Comparison of ENCODE assay signal across 12 mouse cellular contexts in the genomic region with DNA sequence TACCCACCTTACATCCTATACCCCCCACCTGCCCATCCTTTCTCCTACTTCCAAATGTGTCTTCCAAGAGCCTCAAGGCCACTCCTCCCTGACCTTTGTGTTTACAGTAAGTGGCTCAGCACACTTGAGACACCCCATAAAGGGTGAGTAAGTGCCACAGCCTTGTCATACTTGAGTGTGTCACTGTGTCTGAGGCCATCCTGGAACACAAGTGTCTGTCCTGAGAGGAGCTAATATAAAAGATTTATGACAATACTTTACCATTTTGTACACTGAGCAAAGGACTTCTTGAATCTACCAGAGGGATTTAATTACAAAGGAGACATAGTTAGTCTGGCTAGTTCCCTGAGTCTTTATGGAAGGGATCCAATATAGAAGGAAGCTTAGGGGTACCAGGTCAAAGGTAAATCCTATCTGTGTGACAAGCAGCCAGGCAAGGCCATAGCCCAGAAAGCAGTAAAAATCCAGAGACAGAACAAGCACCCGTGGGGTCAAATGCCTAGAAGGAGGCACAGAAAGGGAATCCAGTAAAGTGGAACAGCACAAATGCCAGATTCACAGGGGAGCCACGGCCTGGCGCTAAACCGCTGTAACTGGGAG. TPM values are rescaled to one million over a fixed set of nuclear protein-coding genes. Genes with fewer than 3 reads are reported as not detected.
DNase-seq lines count a peak whose midpoint lies in the region; ATAC-seq lines count a peak whose summit lies in the region.
"Had no signal": no experiment of that assay in that cellular context is flagged by ENCODE, and none has a peak within 500 bp of the region (broad histone marks: within the 10 kb centered on the region; RNA-seq: fewer than 3 reads in every experiment).

No protein-coding gene starts in this region.

- H3K9me3 ChIP-seq in kidney, embryonic 16.5 days (ENCODE audit: low read length), result no peaks in the 10 kb centered on the region
- H3K9me3 ChIP-seq in intestine, embryonic 14.5 days (ENCODE audit: control insufficient read depth, low read length), result no peaks in the 10 kb centered on the region
- no peaks in the 10 kb centered on the region for H3K9me3 ChIP-seq in neural tube, embryonic 15.5 days (replicated peaks)
- H3K9me3 ChIP-seq in forebrain, embryonic 14.5 days (replicated peaks; ENCODE audit: control insufficient read depth, low read length), result no peaks in the 10 kb centered on the region
- no peaks in the 10 kb centered on the region for H3K9me3 ChIP-seq in forebrain, embryonic 16.5 days (ENCODE audit: control insufficient read depth, low read length)
- H3K9me3 ChIP-seq: embryonic facial prominence, embryonic 10.5 days; limb, embryonic 12.5 days; megakaryocyte, embryonic 14.5 days had no signal

- H3K4me3 ChIP-seq in kidney, embryonic 16.5 days (ENCODE audit: low read length), result no peak overlapping the region
- H3K4me3 ChIP-seq in intestine, embryonic 14.5 days (ENCODE audit: low read depth, low read length), result no peak overlapping the region
- H3K4me3 ChIP-seq in neural tube, embryonic 15.5 days (replicated peaks), result peak overlapping the region; percentile 68
- H3K4me3 ChIP-seq in forebrain, embryonic 14.5 days (ENCODE audit: low read depth, low read length), result no peak overlapping the region
- no peak overlapping the region for H3K4me3 ChIP-seq in forebrain, embryonic 16.5 days (replicated peaks; ENCODE audit: low read length)
- H3K4me3 ChIP-seq: megakaryocyte, embryonic 14.5 days had no signal

- ATAC-seq in kidney, embryonic 16.5 days (ENCODE audit: low FRiP score, low TSS enrichment), result 0 out of 2 replicates have a peak, but pooled peaks have one; percentile 17
- no peak for ATAC-seq in intestine, embryonic 14.5 days (replicated peaks; ENCODE audit: low FRiP score, low TSS enrichment, low read depth)
- no peak for ATAC-seq in neural tube, embryonic 15.5 days (ENCODE audit: low FRiP score)
- ATAC-seq in forebrain, embryonic 14.5 days, result no peak
- ATAC-seq in forebrain, embryonic 16.5 days, result no peak

- H3K4me1 ChIP-seq in kidney, embryonic 16.5 days (ENCODE audit: insufficient read depth, low read length), result peaks cover 49% of the 10 kb centered on the region
- peaks cover 9% of the 10 kb centered on the region for H3K4me1 ChIP-seq in intestine, embryonic 14.5 days (replicated peaks; ENCODE audit: control insufficient read depth, insufficient read depth, low read length)
- H3K4me1 ChIP-seq in neural tube, embryonic 15.5 days, result peaks cover 43% of the 10 kb centered on the region
- H3K4me1 ChIP-seq in forebrain, embryonic 14.5 days (ENCODE audit: control insufficient read depth, insufficient read depth, low read length), result peaks cover 10% of the 10 kb centered on the region
- peaks cover 21% of the 10 kb centered on the region for H3K4me1 ChIP-seq in forebrain, embryonic 16.5 days (replicated peaks; ENCODE audit: control insufficient read depth, insufficient read depth, low read length)

- H3K36me3 ChIP-seq in kidney, embryonic 16.5 days (ENCODE audit: insufficient read depth, low read length), result no peaks in the 10 kb centered on the region
- H3K36me3 ChIP-seq in intestine, embryonic 14.5 days (ENCODE audit: control insufficient read depth, insufficient read depth, low read length), result no peaks in the 10 kb centered on the region
- H3K36me3 ChIP-seq in neural tube, embryonic 15.5 days, result no peaks in the 10 kb centered on the region
- no peaks in the 10 kb centered on the region for H3K36me3 ChIP-seq in forebrain, embryonic 14.5 days (ENCODE audit: control insufficient read depth, insufficient read depth, low read length)
- no peaks in the 10 kb centered on the region for H3K36me3 ChIP-seq in forebrain, embryonic 16.5 days (ENCODE audit: control insufficient read depth, insufficient read depth)
- H3K36me3 ChIP-seq: embryonic facial prominence, embryonic 10.5 days; limb, embryonic 12.5 days had no signal

- peaks cover 24% of the 10 kb centered on the region for H3K27me3 ChIP-seq in kidney, embryonic 16.5 days (ENCODE audit: insufficient read depth, low read length)
- H3K27me3 ChIP-seq in intestine, embryonic 14.5 days (replicated peaks; ENCODE audit: control insufficient read depth, insufficient read depth, low read length), result peaks cover 45% of the 10 kb centered on the region
- H3K27me3 ChIP-seq in neural tube, embryonic 15.5 days (replicated peaks), result peaks cover 13% of the 10 kb centered on the region; the same call in 1 of the 2 replicates
- peaks cover 29% of the 10 kb centered on the region for H3K27me3 ChIP-seq in forebrain, embryonic 14.5 days (replicated peaks; ENCODE audit: control insufficient read depth, insufficient read depth, low read length)
- H3K27me3 ChIP-seq in forebrain, embryonic 16.5 days (replicated peaks; ENCODE audit: control insufficient read depth, insufficient read depth, low read length), result peaks cover 23% of the 10 kb centered on the region

- no peak overlapping the region for H3K27ac ChIP-seq in kidney, embryonic 16.5 days (ENCODE audit: low read length)
- no peak overlapping the region for H3K27ac ChIP-seq in intestine, embryonic 14.5 days (ENCODE audit: low read depth)
- H3K27ac ChIP-seq in neural tube, embryonic 15.5 days (replicated peaks), result no peak overlapping the region
- H3K27ac ChIP-seq in forebrain, embryonic 14.5 days (ENCODE audit: low read depth, low read length), result no peak overlapping the region
- no peak overlapping the region for H3K27ac ChIP-seq in forebrain, embryonic 16.5 days (ENCODE audit: low read length)
- H3K27ac ChIP-seq: embryonic facial prominence, embryonic 10.5 days; limb, embryonic 12.5 days had no signal

- peak; percentile 54 for DNase-seq in adrenal gland, adult 2 months
- no peak for DNase-seq in adrenal gland, adult 18-20 months (ENCODE audit: low spot score in 2 of 2)
- no peak for DNase-seq in kidney, postnatal 10 days
- no peak for DNase-seq in intestine, embryonic 14.5 days (ENCODE audit: low spot score)
- no peak for DNase-seq in forebrain, embryonic 14.5 days (ENCODE audit: low spot score)

- no peak overlapping the region for H3K9ac ChIP-seq in kidney, embryonic 16.5 days (replicated peaks; ENCODE audit: low read length)
- no peak overlapping the region for H3K9ac ChIP-seq in intestine, embryonic 14.5 days (ENCODE audit: low read length)
- H3K9ac ChIP-seq in neural tube, embryonic 15.5 days (replicated peaks), result peak overlapping the region; percentile 87; the same call in 1 of the 2 replicates
- no peak overlapping the region for H3K9ac ChIP-seq in forebrain, embryonic 14.5 days (ENCODE audit: low read length)
- H3K9ac ChIP-seq in forebrain, embryonic 16.5 days (replicated peaks; ENCODE audit: low read depth, low read length), result no peak overlapping the region
- H3K9ac ChIP-seq: limb, embryonic 12.5 days; lung, embryonic 14.5 days had no signal

- WGBS in kidney, embryonic 16.5 days, result 16% methylated on average over 4 of the region's 4 CpGs
- 27% methylated on average over 4 of the region's 4 CpGs for WGBS in intestine, embryonic 14.5 days
- WGBS in neural tube, embryonic 15.5 days, result 11% methylated on average over 4 of the region's 4 CpGs
- WGBS in forebrain, embryonic 14.5 days, result 33% methylated on average over 4 of the region's 4 CpGs
- 23% methylated on average over 4 of the region's 4 CpGs for WGBS in forebrain, embryonic 16.5 days

- peak overlapping the region; percentile 93; the same call in 1 of the 2 replicates for H3K4me2 ChIP-seq in kidney, embryonic 16.5 days (replicated peaks; ENCODE audit: low read depth, low read length)
- H3K4me2 ChIP-seq in intestine, embryonic 14.5 days (ENCODE audit: low read length), result peak overlapping the region; percentile 77; the same call in 1 of the 2 replicates
- peak overlapping the region; percentile 88 for H3K4me2 ChIP-seq in neural tube, embryonic 15.5 days
- no peak overlapping the region for H3K4me2 ChIP-seq in forebrain, embryonic 14.5 days (ENCODE audit: low read length)
- H3K4me2 ChIP-seq in forebrain, embryonic 16.5 days (ENCODE audit: low read length), result no peak overlapping the region
- H3K4me2 ChIP-seq: lung, embryonic 14.5 days had no signal

RNA-seq across cellular contexts. Expression of a gene that starts 2.9 kb away (rescaled TPM):
- 1 to 10 TPM; 2.2 to 3.8 TPM for total RNA-seq in adrenal gland, adult 2 months (2021)
- 0.42 and 0.74 TPM in 2 replicates for polyA plus RNA-seq in adrenal gland, adult 2 months (2012; rRNA removed)
- 1 to 10 TPM; 2.1 to 2.4 TPM for total RNA-seq in adrenal gland, adult 18-20 months (2021)
- polyA plus RNA-seq in kidney, embryonic 16.5 days (2015; fragmentation: Nextera tagmentation; extraction: Ambion mirVana), result 2.0 and 2.5 TPM in 2 replicates
- 12.1 and 19.6 TPM in 2 replicates for polyA plus RNA-seq in intestine, embryonic 14.5 days (2014; fragmentation: Nextera tagmentation; extraction: Ambion mirVana)
- 4.5 and 6.5 TPM in 2 replicates for polyA plus RNA-seq in neural tube, embryonic 15.5 days (2015; fragmentation: Nextera tagmentation; extraction: Ambion mirVana)
- polyA plus RNA-seq in forebrain, embryonic 14.5 days (2014; fragmentation: Nextera tagmentation; extraction: Ambion mirVana), result 0.74 and 0.88 TPM in 2 replicates
- 0.67 and 1.2 TPM in 2 replicates for polyA plus RNA-seq in forebrain, embryonic 16.5 days (2015; fragmentation: Nextera tagmentation; extraction: Ambion mirVana)

Comparison
In these comparisons a context has a peak if more than half of its experiments do, and no peak if none do; other contexts are left out.
1. H3K4me2 ChIP-seq: peak in kidney, embryonic 16.5 days (single experiment), intestine, embryonic 14.5 days (single experiment) and neural tube, embryonic 15.5 days (single experiment); none in forebrain, embryonic 14.5 days (single experiment) and forebrain, embryonic 16.5 days (single experiment).